Mouse (Mus musculus) frontal cortex, adult (tissue): ENCODE results near the gene Cdpf1.
"Not testable (repeated sequence)": the region's sequence is repeated elsewhere in the genome, so short reads cannot be mapped to it uniquely, and the experiment has no call there.

Experiments used
- ATAC-seq: cut with Nextera tagmentation; 2 replicates; pipeline ENCODE4 v1.9.2; 2017; ENCODE audit warnings: mild to moderate bottlenecking, moderate library complexity, mixed read lengths; ENCODE audit not compliant: low TSS enrichment

The Cdpf1 gene

GRCm38 (mm10) chr15:85808434-85808833, 3.1 kb downstream of the Cdpf1 start:
- ATAC-seq: no peak

- ATAC-seq: no peak
Observed at GRCm38 (mm10) chr15:85808031-85808430, 3.5 kb downstream of the Cdpf1 start.

GRCm38 (mm10) chr15:85807404-85807803, 4.1 kb downstream of the Cdpf1 start:
- no peak for ATAC-seq

- no peak for ATAC-seq
Observed at GRCm38 (mm10) chr15:85806886-85807285, 4.6 kb downstream of the Cdpf1 start.

- no peak for ATAC-seq
Observed at GRCm38 (mm10) chr15:85802931-85803330, 8.6 kb downstream of the Cdpf1 start.

GRCm38 (mm10) chr15:85798676-85799075, 12.8 kb downstream of the Cdpf1 start:
- ATAC-seq: no peak

GRCm38 (mm10) chr15:85795516-85795915, 16.0 kb downstream of the Cdpf1 start:
- no peak for ATAC-seq

- no peak for ATAC-seq
Observed at GRCm38 (mm10) chr15:85792819-85793218, 18.7 kb downstream of the Cdpf1 start.

GRCm38 (mm10) chr15:85791449-85791848, 20.0 kb downstream of the Cdpf1 start:
- ATAC-seq: no peak

- no peak for ATAC-seq
Observed at GRCm38 (mm10) chr15:85788633-85789032, 22.9 kb downstream of the Cdpf1 start.

GRCm38 (mm10) chr15:85788051-85788450, 23.4 kb downstream of the Cdpf1 start:
- no peak for ATAC-seq

- ATAC-seq: no peak
Observed at GRCm38 (mm10) chr15:85787482-85787881, 24.0 kb downstream of the Cdpf1 start.

- no peak for ATAC-seq
Observed at GRCm38 (mm10) chr15:85786711-85787110, 24.8 kb downstream of the Cdpf1 start.

- ATAC-seq: no peak
Observed at GRCm38 (mm10) chr15:85784341-85784740, 27.2 kb downstream of the Cdpf1 start.

GRCm38 (mm10) chr15:85783146-85783545, 28.4 kb downstream of the Cdpf1 start:
- ATAC-seq: no peak

GRCm38 (mm10) chr15:85778891-85779290, 32.6 kb downstream of the Cdpf1 start:
- not testable (repeated sequence) for ATAC-seq

- no peak for ATAC-seq
Observed at GRCm38 (mm10) chr15:85776771-85777170, 34.7 kb downstream of the Cdpf1 start.

GRCm38 (mm10) chr15:85776241-85776640, 35.3 kb downstream of the Cdpf1 start:
- ATAC-seq: no peak

GRCm38 (mm10) chr15:85775001-85775400, 36.5 kb downstream of the Cdpf1 start:
- ATAC-seq: no peak

GRCm38 (mm10) chr15:85774419-85774818, 37.1 kb downstream of the Cdpf1 start:
- no peak for ATAC-seq

GRCm38 (mm10) chr15:85772146-85772740, 39.3 kb downstream of the Cdpf1 start:
- no peak for ATAC-seq

GRCm38 (mm10) chr15:85771306-85772121, 40.0 kb downstream of the Cdpf1 start:
- no peak for ATAC-seq

- ATAC-seq: no peak
Observed at GRCm38 (mm10) chr15:85768991-85769390, 42.5 kb downstream of the Cdpf1 start.
